Mouse (Mus musculus) cerebellum, adult 8-10 months (tissue): ENCODE measurements around the gene Pik3c2g.

Source experiments
- DNase-seq: peaks from one replicate; pipeline ENCODE4 v3.0.0; 2022

Gene Pik3c2g

GRCm38 (mm10) chr6:139947106-139947879 lies 360.3 kb downstream of the Pik3c2g start:
- DNase-seq, result no peak

DNA sequence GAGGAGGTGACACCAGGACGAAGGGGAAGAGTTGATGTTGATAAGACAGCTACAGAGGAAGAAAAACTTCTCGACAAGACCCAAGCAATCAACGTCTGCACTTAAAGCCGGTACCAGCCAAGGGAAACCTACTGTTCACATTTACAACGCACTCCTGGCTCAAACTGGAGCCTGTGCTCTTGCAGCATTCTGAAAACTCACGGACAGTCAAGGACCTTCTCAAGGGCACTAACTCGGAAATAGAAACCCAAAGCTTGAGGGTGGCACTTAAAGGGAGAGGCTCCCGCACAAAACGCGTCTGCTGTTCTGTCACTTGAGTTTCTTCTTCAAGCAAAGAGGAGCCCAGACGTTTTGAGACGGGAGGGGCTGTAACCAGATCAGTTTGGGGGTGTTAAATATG lies 366.6 kb downstream of the Pik3c2g start:
- DNase-seq, result no peak

DNA sequence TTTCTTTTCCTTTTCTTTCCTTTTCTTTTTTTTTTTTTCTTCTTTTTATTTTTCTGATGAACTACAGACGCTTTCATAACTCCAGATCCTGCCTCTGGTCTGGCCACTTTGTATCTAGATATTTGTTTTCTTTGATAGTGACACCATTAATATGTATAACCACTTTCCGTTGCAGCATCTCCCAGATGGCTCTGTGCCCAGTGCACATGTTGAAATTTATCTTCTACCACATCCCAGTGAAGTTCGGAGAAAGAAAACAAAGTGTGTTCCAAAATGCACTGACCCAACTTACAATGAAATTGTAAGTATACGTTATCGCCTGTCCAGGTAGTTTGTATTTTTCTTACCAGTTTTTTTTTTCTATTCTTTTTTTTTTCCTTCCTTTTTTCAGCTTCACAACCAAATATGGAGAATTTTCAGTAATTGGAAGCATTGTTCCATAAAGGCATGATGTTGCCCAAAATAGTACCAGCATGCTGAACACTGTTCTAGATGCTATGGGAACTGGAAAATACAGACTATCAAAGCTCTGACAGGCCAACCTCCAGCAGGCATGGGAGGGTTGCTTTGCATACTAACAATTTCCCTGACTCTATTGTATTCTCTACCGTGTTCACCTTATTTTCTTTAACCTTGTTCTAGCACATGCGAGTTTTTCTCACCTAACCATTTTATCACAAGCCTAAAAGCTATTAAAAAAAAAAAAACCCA lies 370.7 kb downstream of the Pik3c2g start:
- DNase-seq, result no peak

- no peak for DNase-seq
Observed at GRCm38 (mm10) chr6:139963775-139964174, 376.8 kb downstream of the Pik3c2g start.

DNA sequence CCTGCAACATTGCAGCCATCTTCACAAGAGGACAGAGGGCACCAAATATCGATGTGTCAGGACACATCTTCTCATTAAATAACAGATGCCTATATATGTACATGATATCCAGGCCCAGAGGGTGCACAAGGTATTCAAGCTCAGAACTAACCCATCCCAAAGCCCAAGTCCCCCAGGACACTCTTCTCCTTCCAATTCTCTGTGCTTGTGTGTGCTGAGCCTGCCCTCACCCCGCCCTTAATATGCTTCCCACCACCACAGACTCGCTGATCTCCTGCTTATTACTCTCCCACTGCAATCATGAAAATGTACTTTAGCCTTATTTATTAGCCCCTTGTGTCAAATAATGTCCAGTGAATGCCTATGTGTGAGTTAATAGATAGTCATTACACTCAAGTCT lies 377.9 kb downstream of the Pik3c2g start:
- DNase-seq, result no peak

GRCm38 (mm10) chr6:139966684-139967083 lies 379.7 kb downstream of the Pik3c2g start:
- no peak for DNase-seq

- DNase-seq, result no peak
Observed at GRCm38 (mm10) chr6:139971608-139972298, 384.7 kb downstream of the Pik3c2g start.

GRCm38 (mm10) chr6:139974668-139975067 lies 387.6 kb downstream of the Pik3c2g start:
- DNase-seq, result no peak

- no peak for DNase-seq
Observed at GRCm38 (mm10) chr6:139978114-139978513, 391.1 kb downstream of the Pik3c2g start.

DNA sequence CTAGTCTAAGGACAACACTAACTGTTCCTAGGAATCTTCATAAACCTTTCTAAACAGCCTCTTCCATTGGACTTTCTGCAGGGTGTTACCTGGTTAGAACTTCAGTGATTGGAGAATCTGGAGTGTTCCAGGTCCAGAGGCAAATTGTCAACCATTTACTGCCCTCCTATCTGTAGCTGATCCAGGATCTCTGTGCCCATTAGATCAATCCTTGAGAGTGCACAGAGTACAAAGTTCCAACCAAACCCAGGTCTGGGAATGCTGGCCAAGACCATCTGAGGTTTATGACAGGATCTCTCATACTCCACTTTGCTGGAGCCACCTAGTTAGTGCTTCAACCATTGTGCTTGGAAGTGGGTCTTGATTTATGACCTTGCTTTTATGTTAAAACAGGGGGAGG lies 394.0 kb downstream of the Pik3c2g start:
- no peak for DNase-seq

GRCm38 (mm10) chr6:139984069-139984468 lies 397.0 kb downstream of the Pik3c2g start:
- no peak for DNase-seq

- DNase-seq, result no peak
Observed at GRCm38 (mm10) chr6:139986564-139986963, 399.5 kb downstream of the Pik3c2g start.

DNA sequence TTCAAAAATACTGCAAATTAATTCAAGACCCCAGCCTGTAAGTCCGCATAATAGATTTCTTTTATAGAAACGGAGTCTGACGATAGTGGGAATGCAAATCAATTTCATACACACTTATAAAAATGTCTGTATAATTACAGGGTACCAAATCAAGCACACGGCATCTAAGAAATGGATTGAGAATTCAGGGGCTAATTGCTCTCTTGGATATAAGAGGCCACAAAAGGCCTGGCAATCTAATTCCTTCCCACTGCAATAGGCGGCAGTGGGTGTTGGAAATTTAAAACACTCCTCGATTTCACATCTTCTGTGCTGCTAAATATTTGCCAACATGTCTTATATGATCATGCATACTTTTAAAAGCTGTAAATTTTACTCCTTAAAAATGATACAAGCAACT lies 402.1 kb downstream of the Pik3c2g start:
- DNase-seq, result no peak

DNA sequence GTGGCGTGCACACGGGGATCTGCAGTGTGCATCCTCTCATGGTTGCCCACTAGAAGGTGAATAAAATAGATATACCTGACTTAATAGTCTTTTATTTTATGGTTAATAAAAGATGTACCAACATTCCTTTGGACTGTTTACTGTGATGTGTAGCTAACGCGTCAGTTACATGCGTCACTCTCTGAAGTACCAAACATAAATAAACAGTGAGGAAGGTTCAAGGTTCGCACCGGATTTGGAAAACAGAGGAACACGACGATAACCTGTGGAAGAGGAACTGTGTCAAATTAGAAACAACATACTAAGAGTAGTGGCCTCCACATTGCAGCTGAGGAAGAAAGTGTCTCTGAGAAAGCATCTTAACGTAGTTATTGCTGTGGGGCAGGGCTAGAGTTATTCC lies 402.6 kb downstream of the Pik3c2g start:
- DNase-seq, result no peak

GRCm38 (mm10) chr6:140005181-140005580 lies 418.2 kb downstream of the Pik3c2g start:
- DNase-seq, result no peak
